Mouse (Mus musculus) CH12.LX (cell line): Measurements from ENCODE around the gene Terb2. TPM values are rescaled to one million over a fixed set of nuclear protein-coding genes. Genes with fewer than 3 reads are reported as not detected.

Experiments
- DNase-seq: peaks from one replicate; pipeline ENCODE4 v3.0.0-alpha.2; 2013; ENCODE audit errors: extremely low read depth
- H3K27ac ChIP-seq: 2 replicates; pipeline ENCODE4 v1.5.1; 2012; ENCODE audit warnings: low read depth, mild to moderate bottlenecking, control low read depth, moderate library complexity; ENCODE audit not compliant: insufficient read depth
- H3K27me3 ChIP-seq: replicated peaks from 2 replicates; pipeline ENCODE3; 2012; ENCODE audit warnings: inconsistent platforms
- H3K36me3 ChIP-seq, 2 experiments: replicated peaks in 1 of 2; 2 replicates each; pipeline versions ENCODE3 to v1.6.1; 2012; ENCODE audit warnings: inconsistent platforms in 1 of 2, low read length in 1 of 2, mild to moderate bottlenecking in 1 of 2, mixed read lengths in 1 of 2, moderate library complexity in 1 of 2; ENCODE audit not compliant: control insufficient read depth in 1 of 2, insufficient read depth in 1 of 2
- H3K4me1 ChIP-seq, 2 experiments: 2 replicates each; pipeline ENCODE4 v1.6.1; 2012; ENCODE audit warnings: inconsistent platforms in 1 of 2, moderate library complexity in 1 of 2; ENCODE audit not compliant: insufficient read depth in 2 of 2, control insufficient read depth in 1 of 2
- H3K4me2 ChIP-seq: 2 replicates; pipeline ENCODE4 v1.6.1; 2012; ENCODE audit warnings: low read depth, mild to moderate bottlenecking, control low read depth; ENCODE audit not compliant: poor library complexity, insufficient read depth, severe bottlenecking
- H3K4me3 ChIP-seq, 3 experiments: fragments of 150-350 bp in 1 of 3; sonication (generic) in 1 of 3; replicated peaks in 1 of 3; 2 replicates each; pipeline versions ENCODE3 to v1.5.1; 2011 to 2012; ENCODE audit warnings: low read depth in 2 of 3, low read length in 2 of 3, mild to moderate bottlenecking in 2 of 3, moderate library complexity in 2 of 3, control low read depth in 1 of 3, improper control_type of control experiment in 1 of 3, inconsistent platforms in 1 of 3, mixed read lengths in 1 of 3; ENCODE audit not compliant: poor library complexity in 1 of 3
- H3K79me2 ChIP-seq: replicated peaks from 2 replicates; pipeline ENCODE4 v1.6.1; 2012; ENCODE audit warnings: mild to moderate bottlenecking, moderate library complexity; ENCODE audit not compliant: control insufficient read depth, poor library complexity, insufficient read depth, severe bottlenecking; ENCODE audit errors: extremely low read depth
- H3K9ac ChIP-seq: 2 replicates; pipeline ENCODE4 v1.6.1; 2012; ENCODE audit warnings: low read depth, mild to moderate bottlenecking, control low read depth, moderate library complexity; ENCODE audit not compliant: insufficient read depth
- H3K9me3 ChIP-seq: replicated peaks from 2 replicates; pipeline ENCODE3; 2012; ENCODE audit warnings: low read length, inconsistent platforms, mixed read lengths
- BHLHE40 ChIP-seq: IDR thresholded peaks from 2 replicates; pipeline ENCODE4 v1.6.1; 2011; ENCODE audit warnings: mild to moderate bottlenecking, low read depth, low read length, improper control_type of control experiment
- CHD1 ChIP-seq: IDR thresholded peaks from 2 replicates; pipeline ENCODE4 v1.6.1; 2012; ENCODE audit warnings: low read depth, low read length, improper control_type of control experiment, inconsistent platforms
- CHD2 ChIP-seq: IDR thresholded peaks from 2 replicates; pipeline ENCODE4 v1.6.1; 2011; ENCODE audit warnings: low read length, improper control_type of control experiment
- ELF1 ChIP-seq: IDR thresholded peaks from 2 replicates; pipeline ENCODE4 v1.6.1; 2014; ENCODE audit warnings: low read depth, mild to moderate bottlenecking, inconsistent platforms, low read length, improper control_type of control experiment
- ETS1 ChIP-seq: conservative IDR thresholded peaks from 2 replicates; pipeline ENCODE4 v1.6.1; 2012; ENCODE audit warnings: low read depth, mild to moderate bottlenecking, inconsistent platforms, low read length, improper control_type of control experiment, moderate library complexity
- IRF4 ChIP-seq: IDR thresholded peaks from 2 replicates; pipeline ENCODE4 v1.6.1; 2014; ENCODE audit warnings: low read depth, mild to moderate bottlenecking, inconsistent platforms, low read length, improper control_type of control experiment
- KAT2A ChIP-seq: IDR thresholded peaks from 2 replicates; pipeline ENCODE4 v1.6.1; 2012; ENCODE audit warnings: low read length, improper control_type of control experiment, inconsistent platforms; ENCODE audit not compliant: insufficient replicate concordance
- MAX ChIP-seq: IDR thresholded peaks from 2 replicates; pipeline ENCODE4 v1.6.1; 2011; ENCODE audit warnings: low read length, improper control_type of control experiment
- MEF2A ChIP-seq: IDR thresholded peaks from 2 replicates; pipeline ENCODE4 v1.6.1; 2014; ENCODE audit warnings: low read depth, mild to moderate bottlenecking, inconsistent platforms, low read length, improper control_type of control experiment, borderline replicate concordance
- MXI1 ChIP-seq: IDR thresholded peaks from 2 replicates; pipeline ENCODE4 v1.6.1; 2011; ENCODE audit warnings: mild to moderate bottlenecking, low read depth, low read length, improper control_type of control experiment
- MYC ChIP-seq: IDR thresholded peaks from 2 replicates; pipeline ENCODE4 v1.6.1; 2011; ENCODE audit warnings: low read depth, mild to moderate bottlenecking, improper control_type of control experiment, low read length
- POLR2A ChIP-seq: IDR thresholded peaks from 2 replicates; pipeline ENCODE4 v1.6.1; 2011; ENCODE audit warnings: low read depth, mild to moderate bottlenecking, improper control_type of control experiment, low read length
- POLR2AphosphoS2 ChIP-seq: IDR thresholded peaks from 2 replicates; pipeline ENCODE4 v1.6.1; 2011; ENCODE audit warnings: low read depth, low read length, improper control_type of control experiment
- RAD21 ChIP-seq: IDR thresholded peaks from 2 replicates; pipeline ENCODE4 v1.6.1; 2011; ENCODE audit warnings: low read depth, mild to moderate bottlenecking, low read length, improper control_type of control experiment, moderate library complexity
- SIN3A ChIP-seq: IDR thresholded peaks from 2 replicates; pipeline ENCODE4 v1.6.1; 2012; ENCODE audit warnings: low read length, improper control_type of control experiment, inconsistent platforms
- SMC3 ChIP-seq: IDR thresholded peaks from 2 replicates; pipeline ENCODE4 v1.6.1; 2011; ENCODE audit warnings: low read depth, low read length, improper control_type of control experiment
- TCF12 ChIP-seq: IDR thresholded peaks from 2 replicates; pipeline ENCODE4 v1.6.1; 2014; ENCODE audit warnings: low read depth, mild to moderate bottlenecking, inconsistent platforms, low read length, improper control_type of control experiment
- UBTF ChIP-seq: IDR thresholded peaks from 2 replicates; pipeline ENCODE4 v1.6.1; 2012; ENCODE audit warnings: low read depth, mild to moderate bottlenecking, inconsistent platforms, low read length, improper control_type of control experiment, moderate library complexity
- USF1 ChIP-seq: IDR thresholded peaks from 2 replicates; pipeline ENCODE4 v1.6.1; 2014; ENCODE audit warnings: low read depth, mild to moderate bottlenecking, inconsistent platforms, low read length, improper control_type of control experiment
- ZKSCAN1 ChIP-seq: IDR thresholded peaks from 2 replicates; pipeline ENCODE4 v1.6.1; 2012; ENCODE audit warnings: low read depth, inconsistent platforms, low read length, improper control_type of control experiment, borderline replicate concordance
- ZMIZ1 ChIP-seq: IDR thresholded peaks from 2 replicates; pipeline ENCODE4 v1.6.1; 2012; ENCODE audit warnings: low read depth, mild to moderate bottlenecking, inconsistent platforms, low read length, improper control_type of control experiment
- dilution Hi-C: fragments of 300-500 bp; cut with MboI; formaldehyde crosslinking; loops from 2 replicates; pipeline ENCODE4 v1.14.3; 2020; ENCODE audit warnings: low sequenced_read_pairs; ENCODE audit not compliant: extremely low pct_unique_long_range_greater_than_20kb, extremely low pct_ligation_motif_present
- in situ Hi-C: fragments of 300-500 bp; cut with MboI; formaldehyde crosslinking; loops from 3 replicates; pipeline ENCODE4 v1.14.3; 2019; ENCODE audit warnings: low sequenced_read_pairs, low pct_ligation_motif_present, low pct_unique_long_range_greater_than_20kb, mixed read lengths
- polyA plus RNA-seq: library from polyadenylated mRNA; unstranded; fragments of >175 nt; gene quantifications from 2 replicates; pipeline ENCODE4 v1.2.1, GENCODE M21; 2012; ENCODE audit warnings: low read depth; ENCODE audit not compliant: insufficient read length
- total RNA-seq, 2 experiments: library from RNA; depleted of rRNA; stranded (reverse); fragments of 300-350 nt in 1 of 2; fragments of >200 nt in 1 of 2; gene quantifications; 2 replicates each; pipeline ENCODE4 v1.2.3; 2012 to 2014

The Terb2 gene
- total and polyA plus RNA-seq, 3 experiments: not detected

DNA sequence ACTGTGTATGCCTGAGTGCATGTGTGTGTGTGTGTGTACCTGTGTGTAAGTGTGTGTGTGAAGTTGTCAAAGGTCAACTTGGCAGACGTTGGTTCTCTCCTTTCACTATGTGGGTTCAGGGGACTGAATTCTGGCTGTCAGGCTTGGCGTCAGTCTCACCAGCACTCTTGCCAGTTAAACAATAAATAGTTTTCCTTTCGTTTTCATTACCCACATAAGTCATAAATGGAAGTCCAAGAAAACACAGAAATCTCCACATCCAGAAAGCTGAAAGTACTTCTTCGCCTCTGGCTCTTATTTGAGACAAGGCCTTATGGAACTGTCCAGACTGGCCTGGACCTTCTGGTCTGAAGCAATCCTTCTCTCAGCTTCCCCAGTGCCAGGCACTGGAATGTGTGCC lies 40.3 kb upstream of the Terb2 start:
- DNase-seq: no peak
- in situ Hi-C loops (no loop called here), dilution Hi-C loops (no loop called here)
- Histone ChIP-seq H3K4me2 (peak overlapping the region; percentile 72), H3K79me2 (peaks cover 33% of the 10 kb centered on the region), H3K27ac (no peak overlapping the region), H3K4me3 (no peak overlapping the region), H3K36me3 (peaks cover 15 to 24% of the 10 kb centered on the region in 2 experiments), H3K4me1 (peaks cover 0 to 23% of the 10 kb centered on the region in 2 experiments; a peak in 3 of 4 replicates), H3K27me3 (no peaks in the 10 kb centered on the region), H3K9ac (peak overlapping the region; percentile 70), H3K9me3 (no peaks in the 10 kb centered on the region)
- TF ChIP-seq MYC (no peak), MAX (no peak), ZKSCAN1 (no peak), ZMIZ1 (no peak)

DNA sequence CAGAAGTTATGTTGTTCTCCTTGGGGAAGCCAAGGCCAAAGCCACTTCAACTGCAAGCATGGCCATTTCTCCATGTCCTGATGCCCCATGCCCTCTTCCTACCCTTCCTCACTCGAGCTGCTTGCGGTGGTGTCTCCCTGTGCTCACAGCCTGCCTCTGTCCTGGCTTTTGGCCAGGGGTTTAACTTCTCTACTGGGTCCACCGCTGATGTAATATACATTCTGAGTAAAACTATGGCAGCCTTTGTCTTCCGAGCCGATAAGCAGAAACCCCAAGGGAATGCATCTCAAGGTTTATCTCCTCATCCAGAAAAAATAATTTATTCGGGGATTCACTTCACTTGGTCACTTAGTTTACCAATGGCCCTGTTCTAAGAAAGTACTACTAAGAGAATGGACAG lies 39.4 kb upstream of the Terb2 start:
- H3K9ac ChIP-seq: peak overlapping the region; percentile 98
- H3K27me3 ChIP-seq: no peaks in the 10 kb centered on the region
- no peak for DNase-seq
- dilution Hi-C loops: no loop called here
- peaks cover 25 to 33% of the 10 kb centered on the region in 2 experiments for H3K36me3 ChIP-seq
- in situ Hi-C loops: no loop called here
- H3K27ac ChIP-seq: peak overlapping the region; percentile 93
- peak overlapping the region; percentile 21 to 92 (median 40) for H3K4me3 ChIP-seq
- H3K9me3 ChIP-seq: no peaks in the 10 kb centered on the region
- peaks cover 4 to 32% of the 10 kb centered on the region in 2 experiments for H3K4me1 ChIP-seq
- TF ChIP-seq CHD2: 0 out of 2 replicates have a peak, but pooled peaks have one; percentile 27
- TF ChIP-seq UBTF: no peak
- TF ChIP-seq CHD1: peak; percentile 90; the same call in 1 of the 2 replicates
- no peak for TF ChIP-seq SMC3
- TF ChIP-seq ETS1: no peak
- no peak; the same call in 1 of the 2 replicates for TF ChIP-seq POLR2A
- peak; percentile 17; the same call in 1 of the 2 replicates for TF ChIP-seq TCF12
- TF ChIP-seq POLR2AphosphoS2: no peak
- TF ChIP-seq BHLHE40: peak; percentile 11; the same call in 1 of the 2 replicates
- 0 out of 2 replicates have a peak, but pooled peaks have one; percentile 39 for TF ChIP-seq MXI1
- TF ChIP-seq IRF4: 0 out of 2 replicates have a peak, but pooled peaks have one; percentile 30
- TF ChIP-seq RAD21: no peak
- TF ChIP-seq ELF1: peak; percentile 6; the same call in 1 of the 2 replicates
- TF ChIP-seq ZMIZ1: peak; percentile 55; the same call in 1 of the 2 replicates
- TF ChIP-seq KAT2A: no peak
- 0 out of 2 replicates have a peak, but pooled peaks have one; percentile 51 for TF ChIP-seq MEF2A
- TF ChIP-seq SIN3A: 0 out of 2 replicates have a peak, but pooled peaks have one; percentile 58
- no peak for TF ChIP-seq USF1
- H3K4me2 ChIP-seq: peak overlapping the region; percentile 90
- H3K79me2 ChIP-seq: peaks cover 42% of the 10 kb centered on the region
